Mouse (Mus musculus): ENCODE measurements at regions not wholly inside any gene's neighbourhood (a gene's known extent, or its start where the extent isn't known, plus 50 kb on each side); places are given as distances from the start of the nearest gene placed in this dataset.

- Histone ChIP-seq H3K4me1 (ENCODE audit: control insufficient read depth, insufficient read depth, low read length) (no peaks in the 10 kb centered on the region), H3K27ac (ENCODE audit: insufficient read depth, low read depth, low read length) (no peak overlapping the region), H3K4me3 (ENCODE audit: insufficient read depth, low read length) (no peak overlapping the region)
- TF ChIP-seq CTCF (IDR thresholded peaks at IDR 0.05; ENCODE audit: low read depth, low read length) (no peak), POLR2A (IDR thresholded peaks at IDR 0.05; ENCODE audit: borderline replicate concordance, low read depth, low read length) (no peak)
These were observed 283.5 kb downstream of the Uaca start for GRCm38 (mm10) chr9:61077807-61078206.

DNA sequence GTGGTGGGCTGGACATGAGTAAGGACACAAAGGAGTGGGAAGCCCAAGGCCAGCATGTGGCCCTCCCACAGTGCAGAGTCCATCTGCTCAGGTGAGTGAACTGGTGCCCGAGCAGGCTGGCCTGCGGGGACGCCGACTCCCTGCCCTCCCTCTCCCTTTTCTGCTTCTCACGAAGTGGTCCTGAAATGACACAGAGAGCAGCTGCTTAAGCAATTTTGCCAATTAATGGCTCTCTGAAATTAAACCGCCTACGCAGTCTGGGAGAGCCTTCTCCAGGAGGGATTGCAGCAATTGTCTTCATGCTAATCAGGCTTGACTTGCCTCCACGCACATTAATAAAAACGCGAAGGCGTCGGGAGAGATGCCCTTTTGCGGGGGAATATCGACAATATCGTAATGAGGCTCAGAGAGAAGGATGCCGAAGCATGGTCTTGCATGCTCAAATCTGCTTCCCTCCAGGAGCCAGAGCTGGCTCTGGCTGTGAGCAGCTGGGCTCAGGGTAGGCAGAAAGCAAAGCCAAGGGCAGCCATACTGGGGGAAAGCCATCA is 287.2 kb downstream of the Uaca start:
- TF ChIP-seq CTCF (IDR thresholded peaks at IDR 0.05; ENCODE audit: low read depth, low read length) (no peak), POLR2A (IDR thresholded peaks at IDR 0.05; ENCODE audit: borderline replicate concordance, low read depth, low read length) (no peak)
- Histone ChIP-seq H3K4me1 (ENCODE audit: control insufficient read depth, insufficient read depth, low read length) (no peaks in the 10 kb centered on the region), H3K27ac (ENCODE audit: insufficient read depth, low read depth, low read length) (no peak overlapping the region), H3K4me3 (ENCODE audit: insufficient read depth, low read length) (no peak overlapping the region)

- H3K4me3 ChIP-seq (ENCODE audit: insufficient read depth, low read length): no peak overlapping the region
- TF ChIP-seq POLR2A (IDR thresholded peaks at IDR 0.05; ENCODE audit: borderline replicate concordance, low read depth, low read length): no peak
- TF ChIP-seq CTCF (IDR thresholded peaks at IDR 0.05; ENCODE audit: low read depth, low read length): no peak
These were observed 287.4 kb upstream of the Tle3 start for GRCm38 (mm10) chr9:61084655-61085230.

DNA sequence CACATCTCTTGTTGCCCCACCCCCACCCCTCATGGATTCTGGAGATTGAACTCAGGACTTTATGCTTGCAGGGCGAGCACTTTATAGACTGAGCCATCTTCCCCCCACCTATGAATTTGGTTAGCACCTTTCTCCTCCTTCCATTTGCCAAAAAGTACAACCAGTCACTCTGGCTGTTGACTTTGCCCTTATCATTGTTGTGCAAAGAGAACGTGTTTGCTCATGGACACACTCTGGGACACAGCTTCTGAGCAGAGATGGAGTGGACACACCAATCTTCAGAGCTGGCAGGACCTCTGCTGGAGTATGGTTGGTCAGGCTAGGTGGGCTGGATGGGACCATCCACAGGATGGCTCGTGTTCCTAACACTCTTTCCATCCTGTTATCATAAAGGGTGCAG is 285.1 kb upstream of the Tle3 start:
- no peaks in the 10 kb centered on the region for H3K4me1 ChIP-seq (ENCODE audit: control insufficient read depth, insufficient read depth, low read length)
- no peak overlapping the region for H3K4me3 ChIP-seq (ENCODE audit: insufficient read depth, low read length)
- no peak overlapping the region for H3K27ac ChIP-seq (ENCODE audit: insufficient read depth, low read depth, low read length)
- TF ChIP-seq CTCF (IDR thresholded peaks at IDR 0.05; ENCODE audit: low read depth, low read length): no peak
- TF ChIP-seq POLR2A (IDR thresholded peaks at IDR 0.05; ENCODE audit: borderline replicate concordance, low read depth, low read length): no peak

More at GRCm38 (mm10) chr9:61084655-61085230, 287.4 kb upstream of the Tle3 start:
- no peaks in the 10 kb centered on the region for H3K4me1 ChIP-seq (ENCODE audit: control insufficient read depth, insufficient read depth, low read length)
- no peak overlapping the region for H3K27ac ChIP-seq (ENCODE audit: insufficient read depth, low read depth, low read length)

DNA sequence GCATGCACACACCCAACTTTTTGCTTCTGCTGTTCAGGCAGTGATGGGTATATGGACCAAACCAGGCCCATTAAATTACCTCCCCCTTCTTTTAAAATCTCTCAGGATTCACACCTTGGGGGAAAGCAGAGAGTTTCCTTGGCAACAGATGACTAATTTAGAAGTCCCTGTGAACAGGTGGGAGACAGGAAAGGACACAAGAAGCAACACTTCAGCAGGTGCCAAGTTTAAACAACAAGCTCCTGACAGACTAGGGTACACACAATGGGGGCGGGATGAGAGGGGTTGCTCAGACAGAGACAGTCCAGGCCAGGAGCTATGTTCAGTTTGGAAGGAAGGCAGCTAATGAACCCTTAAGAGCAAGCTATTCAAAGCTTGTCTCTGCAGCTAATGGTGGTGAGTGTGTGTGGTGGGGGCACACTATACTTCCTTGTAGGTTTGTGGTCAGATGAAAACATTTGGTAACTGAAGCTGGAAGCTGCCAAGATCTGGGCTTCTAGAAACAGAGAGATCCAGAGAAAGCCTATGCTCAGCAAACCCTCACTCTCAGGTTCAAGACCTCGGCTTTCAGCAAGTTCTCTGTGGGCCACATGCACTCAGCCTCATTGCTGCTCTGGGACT is 283.0 kb upstream of the Tle3 start:
- no peak overlapping the region for H3K27ac ChIP-seq (ENCODE audit: insufficient read depth, low read depth, low read length)
- no peaks in the 10 kb centered on the region for H3K4me1 ChIP-seq (ENCODE audit: control insufficient read depth, insufficient read depth, low read length)
- TF ChIP-seq POLR2A (IDR thresholded peaks at IDR 0.05; ENCODE audit: borderline replicate concordance, low read depth, low read length): no peak
- TF ChIP-seq CTCF (IDR thresholded peaks at IDR 0.05; ENCODE audit: low read depth, low read length): no peak
- H3K4me3 ChIP-seq (ENCODE audit: insufficient read depth, low read length): no peak overlapping the region

GRCm38 (mm10) chr9:61091036-61091435 is 281.1 kb upstream of the Tle3 start:
- TF ChIP-seq POLR2A (IDR thresholded peaks at IDR 0.05; ENCODE audit: borderline replicate concordance, low read depth, low read length): no peak
- no peak for TF ChIP-seq CTCF (IDR thresholded peaks at IDR 0.05; ENCODE audit: low read depth, low read length)
- H3K27ac ChIP-seq (ENCODE audit: insufficient read depth, low read depth, low read length): no peak overlapping the region
- H3K4me1 ChIP-seq (ENCODE audit: control insufficient read depth, insufficient read depth, low read length): peaks cover 4% of the 10 kb centered on the region; the same call in 1 of the 2 replicates
- no peak overlapping the region for H3K4me3 ChIP-seq (ENCODE audit: insufficient read depth, low read length)

DNA sequence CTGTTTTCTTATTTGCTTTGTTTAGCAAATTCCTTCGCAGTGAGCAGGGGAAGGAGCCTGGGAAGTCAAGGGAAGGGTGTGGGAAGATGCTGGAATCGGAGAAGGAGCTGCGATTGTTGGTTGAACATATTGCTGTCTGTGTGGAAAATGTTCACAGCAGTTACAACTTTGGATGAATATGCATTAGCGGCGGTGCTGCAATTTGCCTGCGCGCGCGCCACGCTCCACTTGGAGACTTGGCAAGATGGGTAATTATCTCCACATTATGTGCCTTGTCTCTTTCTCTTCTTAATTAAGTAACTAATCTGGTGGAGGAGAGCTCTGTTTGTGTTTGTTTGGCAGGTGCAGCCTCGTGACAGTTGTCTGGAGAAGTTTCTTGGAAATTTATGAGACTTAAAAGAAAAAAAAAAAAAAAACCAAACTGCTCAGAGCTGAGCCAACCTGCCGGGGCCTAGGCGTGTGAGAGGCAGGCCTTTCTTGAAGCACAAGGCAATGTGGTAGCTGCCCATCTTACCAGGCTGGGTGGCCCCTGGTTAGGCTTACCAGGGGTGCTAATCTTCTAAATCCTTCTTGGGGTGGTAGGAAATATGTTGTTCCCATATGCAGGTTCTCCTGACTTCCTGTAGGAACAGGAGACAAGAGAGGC is 279.2 kb upstream of the Tle3 start:
- Histone ChIP-seq H3K4me1 (ENCODE audit: control insufficient read depth, insufficient read depth, low read length) (peaks cover 7% of the 10 kb centered on the region; the same call in 1 of the 2 replicates), H3K27ac (ENCODE audit: insufficient read depth, low read depth, low read length) (no peak overlapping the region), H3K4me3 (ENCODE audit: insufficient read depth, low read length) (no peak overlapping the region)
- TF ChIP-seq POLR2A (IDR thresholded peaks at IDR 0.05; ENCODE audit: borderline replicate concordance, low read depth, low read length): no peak
- TF ChIP-seq CTCF (IDR thresholded peaks at IDR 0.05; ENCODE audit: low read depth, low read length): no peak

- Histone ChIP-seq H3K4me1 (ENCODE audit: control insufficient read depth, insufficient read depth, low read length) (peaks cover 7% of the 10 kb centered on the region; the same call in 1 of the 2 replicates), H3K4me3 (ENCODE audit: insufficient read depth, low read length) (no peak overlapping the region), H3K27ac (ENCODE audit: insufficient read depth, low read depth, low read length) (no peak overlapping the region)
- TF ChIP-seq CTCF (IDR thresholded peaks at IDR 0.05; ENCODE audit: low read depth, low read length) (no peak), POLR2A (IDR thresholded peaks at IDR 0.05; ENCODE audit: borderline replicate concordance, low read depth, low read length) (no peak)
These were observed 276.9 kb upstream of the Tle3 start for GRCm38 (mm10) chr9:61095069-61095775.

- Histone ChIP-seq H3K4me1 (ENCODE audit: control insufficient read depth, insufficient read depth, low read length) (no peaks in the 10 kb centered on the region), H3K4me3 (ENCODE audit: insufficient read depth, low read length) (no peak overlapping the region), H3K27ac (ENCODE audit: insufficient read depth, low read depth, low read length) (no peak overlapping the region)
- TF ChIP-seq POLR2A (IDR thresholded peaks at IDR 0.05; ENCODE audit: borderline replicate concordance, low read depth, low read length) (no peak), CTCF (IDR thresholded peaks at IDR 0.05; ENCODE audit: low read depth, low read length) (no peak)
These were observed 270.3 kb upstream of the Tle3 start for GRCm38 (mm10) chr9:61101741-61102450.

All from bone marrow macrophage, adult 2 months (primary cell).